13 mouse cellular contexts compared by ENCODE assay signal in genomic region chr17:31223835-31224234, GRCm38 (mm10). TPM values are rescaled to one million over a fixed set of nuclear protein-coding genes. Genes with fewer than 3 reads are reported as not detected.
DNase-seq lines count a peak whose midpoint lies in the region; ATAC-seq and TF ChIP-seq lines count a peak whose summit lies in the region.
"Had no signal": no experiment of that assay in that cellular context is flagged by ENCODE, and none has a peak within 500 bp of the region (broad histone marks: within the 10 kb centered on the region; RNA-seq: fewer than 3 reads in every experiment).

No protein-coding gene starts in this region.

- H3K27ac ChIP-seq in lung, embryonic 16.5 days (ENCODE audit: low read length) = no peak overlapping the region; the same call in 1 of the 2 replicates
- no peak overlapping the region for H3K27ac ChIP-seq in left cerebral cortex, adult 2 months
- H3K27ac ChIP-seq: limb, embryonic 13.5 days; neural tube, embryonic 13.5 days had no signal

- no peak overlapping the region for H3K4me3 ChIP-seq in lung, embryonic 16.5 days (ENCODE audit: low read length)
- H3K4me3 ChIP-seq in lung, adult 2 months (replicated peaks; ENCODE audit: extremely low read depth, low read depth, low read length) = no peak overlapping the region
- H3K4me3 ChIP-seq in megakaryocyte, embryonic 14.5 days (replicated peaks) = peak overlapping the region; percentile 84
- H3K4me3 ChIP-seq in left cerebral cortex, adult 2 months = no peak overlapping the region
- H3K4me3 ChIP-seq: limb, embryonic 13.5 days; neural tube, embryonic 13.5 days had no signal

- peak; percentile 62 for ATAC-seq in lung, embryonic 16.5 days (ENCODE audit: low read depth)

- H3K9me3 ChIP-seq in lung, embryonic 16.5 days (ENCODE audit: control insufficient read depth, low read length) = no peaks in the 10 kb centered on the region
- no peaks in the 10 kb centered on the region for H3K9me3 ChIP-seq in megakaryocyte, embryonic 14.5 days
- H3K9me3 ChIP-seq: limb, embryonic 13.5 days; neural tube, embryonic 13.5 days had no signal

- H3K4me2 ChIP-seq in lung, embryonic 16.5 days (ENCODE audit: low read depth, low read length) = no peak overlapping the region
- H3K4me2 ChIP-seq: limb, embryonic 13.5 days; neural tube, embryonic 13.5 days had no signal

- H3K9ac ChIP-seq in lung, embryonic 16.5 days (ENCODE audit: low read length) = no peak overlapping the region
- H3K9ac ChIP-seq: limb, embryonic 13.5 days; neural tube, embryonic 13.5 days had no signal

- peaks cover 11% of the 10 kb centered on the region; the same call in 1 of the 2 replicates for H3K4me1 ChIP-seq in lung, embryonic 16.5 days (replicated peaks; ENCODE audit: control insufficient read depth, insufficient read depth, low read length)
- H3K4me1 ChIP-seq in lung, adult 2 months (ENCODE audit: control insufficient read depth, insufficient read depth, low read length) = no peaks in the 10 kb centered on the region
- H3K4me1 ChIP-seq in megakaryocyte, embryonic 14.5 days = peaks cover 97% of the 10 kb centered on the region
- H3K4me1 ChIP-seq: neural tube, embryonic 13.5 days had no signal

- intact Hi-C loops in left cerebral cortex, adult 2 months (cut with DNase I) = no loop called here

- DNase-seq in lung, adult 2 months = no peak
- DNase-seq in induced T-regulatory cell, adult 2 months (ENCODE audit: low read depth) = peak; percentile 89
- peak; percentile 9 for DNase-seq in yolk sac, embryonic 10.5 days (ENCODE audit: low spot score)
- no peak for DNase-seq in layer of hippocampus, adult 9-10 months (ENCODE audit: low spot score)
- no peak for DNase-seq in left cerebral cortex, adult 2 months (ENCODE audit: extremely low spot score in 1 of 2, low spot score in 2 of 2)
- DNase-seq in layer of hippocampus, adult 8-10 months (ENCODE audit: low spot score in 2 of 2) = no peak
- DNase-seq: gastrocnemius, postnatal 25 days; heart, postnatal 4 days; kidney, postnatal 10 days had no signal

- 46% methylated on average over 7 of the region's 7 CpGs for WGBS in lung, embryonic 16.5 days
- WGBS in lung, adult 2 months = 28% methylated on average over 7 of the region's 7 CpGs

- TF ChIP-seq CTCF in lung, adult 2 months (IDR thresholded peaks at IDR 0.05; ENCODE audit: insufficient read depth, low read length) = no peak
- no peak for TF ChIP-seq CTCF in left cerebral cortex, adult 2 months (IDR thresholded peaks at IDR 0.05)

- H3K27me3 ChIP-seq in lung, embryonic 16.5 days (ENCODE audit: control insufficient read depth, insufficient read depth, low read depth, low read length) = no peaks in the 10 kb centered on the region
- H3K27me3 ChIP-seq in megakaryocyte, embryonic 14.5 days (replicated peaks) = no peaks in the 10 kb centered on the region
- H3K27me3 ChIP-seq: limb, embryonic 13.5 days; neural tube, embryonic 13.5 days had no signal

- TF ChIP-seq POLR2A in lung, adult 2 months (IDR thresholded peaks at IDR 0.05; ENCODE audit: borderline replicate concordance, extremely low read depth, low read depth, low read length) = no peak

- H3K36me3 ChIP-seq in lung, embryonic 16.5 days (ENCODE audit: control insufficient read depth, insufficient read depth, low read length) = no peaks in the 10 kb centered on the region
- peaks cover 95% of the 10 kb centered on the region for H3K36me3 ChIP-seq in megakaryocyte, embryonic 14.5 days (replicated peaks; ENCODE audit: low read length)
- H3K36me3 ChIP-seq: limb, embryonic 13.5 days; neural tube, embryonic 13.5 days had no signal

RNA-seq across cellular contexts. Expression of gene Ubash3a, which starts 16.2 kb away (rescaled TPM):
- 0.90 and 1.6 TPM in 2 replicates for polyA plus RNA-seq in lung, embryonic 16.5 days (2015; fragmentation: Nextera tagmentation; extraction: Ambion mirVana)
- 0.63 and 1.1 TPM in 2 replicates for polyA plus RNA-seq in lung, adult 2 months (2012; rRNA removed)
- polyA plus RNA-seq in megakaryocyte, embryonic 14.5 days (2012; ENCODE audit: insufficient read depth, low replicate concordance) = 45.2 and 56.2 TPM in 2 replicates
- not detected for total RNA-seq in left cerebral cortex, adult 2 months (2021)
- total RNA-seq in layer of hippocampus, adult 8-10 months (2022) = under 1 TPM; 0.31 to 0.73 (median 0.52) TPM
- polyA plus RNA-seq: neural tube, embryonic 13.5 days had no signal

RNA-seq across cellular contexts. Expression of gene Tmprss3, which starts 25.1 kb away (rescaled TPM):
- polyA plus RNA-seq in lung, embryonic 16.5 days (2015; fragmentation: Nextera tagmentation; extraction: Ambion mirVana) = not detected in 2 replicates
- polyA plus RNA-seq in lung, adult 2 months (2012; rRNA removed) = 0.05 and 0.11 TPM in 2 replicates
- polyA plus RNA-seq in megakaryocyte, embryonic 14.5 days (2012; ENCODE audit: insufficient read depth, low replicate concordance) = 0.10 TPM in 1 of 2 replicates, not detected in the other
- not detected for total RNA-seq in left cerebral cortex, adult 2 months (2021)
- under 1 TPM in 1 of 4 experiments, not detected in 3; 0.10 TPM for total RNA-seq in layer of hippocampus, adult 8-10 months (2022)
- total RNA-seq: gastrocnemius, postnatal 25 days; heart, postnatal 4 days had no signal
- polyA plus RNA-seq: limb, embryonic 13.5 days; neural tube, embryonic 13.5 days had no signal

RNA-seq across cellular contexts. Expression of gene Rsph1, which starts 53.3 kb away (rescaled TPM):
- polyA plus RNA-seq in lung, embryonic 16.5 days (2015; fragmentation: Nextera tagmentation; extraction: Ambion mirVana) = 20.1 and 24.0 TPM in 2 replicates
- 6.9 and 11.7 TPM in 2 replicates for polyA plus RNA-seq in lung, adult 2 months (2012; rRNA removed)
- 0.12 TPM in 1 of 2 replicates, not detected in the other for polyA plus RNA-seq in megakaryocyte, embryonic 14.5 days (2012; ENCODE audit: insufficient read depth, low replicate concordance)
- total RNA-seq in left cerebral cortex, adult 2 months (2021) = 10 to 100 TPM; 14.5 to 19.8 TPM
- 10 to 100 TPM; 12.3 to 18.6 (median 15.4) TPM for total RNA-seq in layer of hippocampus, adult 8-10 months (2022)

RNA-seq across cellular contexts. Expression of gene Tff1, which starts 58.8 kb away (rescaled TPM):
- not detected in 2 replicates for polyA plus RNA-seq in lung, embryonic 16.5 days (2015; fragmentation: Nextera tagmentation; extraction: Ambion mirVana)
- not detected in 2 replicates for polyA plus RNA-seq in lung, adult 2 months (2012; rRNA removed)
- polyA plus RNA-seq in megakaryocyte, embryonic 14.5 days (2012; ENCODE audit: insufficient read depth, low replicate concordance) = not detected in 2 replicates
- total RNA-seq in left cerebral cortex, adult 2 months (2021) = not detected
- not detected for total RNA-seq in layer of hippocampus, adult 8-10 months (2022)
- total RNA-seq: gastrocnemius, postnatal 25 days; heart, postnatal 4 days had no signal
- polyA plus RNA-seq: limb, embryonic 13.5 days; neural tube, embryonic 13.5 days had no signal

Comparison
In these comparisons a context has a peak if more than half of its experiments do, and no peak if none do; other contexts are left out.
1. DNase-seq: peak in induced T-regulatory cell, adult 2 months (single experiment) and yolk sac, embryonic 10.5 days (single experiment); none in lung, adult 2 months (single experiment), layer of hippocampus, adult 9-10 months (single experiment), left cerebral cortex, adult 2 months (0 of 2) and layer of hippocampus, adult 8-10 months (0 of 2).
2. RNA of gene Ubash3a, which starts 16.2 kb away (polyA plus RNA-seq): 45.2 to 56.2 TPM in megakaryocyte, embryonic 14.5 days; 0.63 to 1.1 TPM in lung, adult 2 months and 0.90 to 1.6 TPM in lung, embryonic 16.5 days; every median in the first group is over 10 times any median in the second.